Mouse (Mus musculus) cortical plate, adult 2 months (tissue): Measurements from ENCODE around the gene Dcaf5.

Experiments
- CTCF ChIP-seq: fragments of 200-500 bp; IDR thresholded peaks from 2 replicates; pipeline ENCODE4 v1.5.1; 2011; ENCODE audit warnings: mild to moderate bottlenecking, control low read depth, low read length; ENCODE audit not compliant: insufficient read depth; ENCODE audit errors: extremely low read depth
- POLR2A ChIP-seq: fragments of 200-500 bp; IDR thresholded peaks from 2 replicates; pipeline ENCODE4 v1.6.1; 2011; ENCODE audit warnings: mild to moderate bottlenecking, low read length, control low read depth; ENCODE audit not compliant: insufficient read depth; ENCODE audit errors: extremely low read depth

GRCm38 (mm10) chr12:80379831-80380457 lies 56.5 kb downstream of the Dcaf5 start:
- TF ChIP-seq CTCF (no peak), POLR2A (no peak)
